Mouse (Mus musculus) lung, adult 2 months (tissue): ENCODE data around the gene Adam22. TPM values are rescaled to one million over a fixed set of nuclear protein-coding genes. Genes with fewer than 3 reads are reported as not detected.
A peak's percentile ranks its signal among the peaks of the same experiment; 100 is the strongest.

Source experiments
- DNase-seq: peaks from one replicate; pipeline ENCODE4 v3.0.0; 2022
- H3K4me1 ChIP-seq: fragments of 200-500 bp; 2 replicates; pipeline ENCODE4 v1.6.1; 2011; ENCODE audit warnings: low read length; ENCODE audit not compliant: control insufficient read depth, insufficient read depth
- H3K4me3 ChIP-seq: fragments of 200-500 bp; replicated peaks from 2 replicates; pipeline ENCODE3; 2011; ENCODE audit warnings: low read depth, mild to moderate bottlenecking, control low read depth, low read length; ENCODE audit errors: extremely low read depth
- CTCF ChIP-seq: fragments of 200-500 bp; IDR thresholded peaks from 2 replicates; pipeline ENCODE4 v1.5.1; 2011; ENCODE audit warnings: mild to moderate bottlenecking, low read length, control low read depth; ENCODE audit not compliant: insufficient read depth
- POLR2A ChIP-seq: fragments of 200-500 bp; IDR thresholded peaks from 2 replicates; pipeline ENCODE4 v1.6.1; 2011; ENCODE audit warnings: low read depth, mild to moderate bottlenecking, control low read depth, low read length, borderline replicate concordance; ENCODE audit errors: extremely low read depth
- WGBS: fragments of 180-500 bp; shearing (Covaris S2); methylation state at CpG from one replicate; pipeline ENCODE4 v1.1.7; 2018; 5-methylcytosine and 5-hydroxymethylcytosine counted together
- polyA plus RNA-seq: library from polyadenylated mRNA; depleted of rRNA; stranded (reverse); fragments of >200 nt; gene quantifications from 2 replicates; pipeline ENCODE4 v1.2.3, GENCODE M21; 2012

The Adam22 gene
- polyA plus RNA-seq, 1 experiment = 3.2 TPM

GRCm38 (mm10) chr5:8073901-8074561, 293.9 kb downstream of the Adam22 start:
- DNase-seq = no peak
- H3K4me3 ChIP-seq = no peak overlapping the region
- no peak for TF ChIP-seq CTCF
- TF ChIP-seq POLR2A = no peak
- 93% methylated on average over 9 of the region's 9 CpGs for WGBS
- no peaks in the 10 kb centered on the region for H3K4me1 ChIP-seq

- TF ChIP-seq POLR2A (no peak), CTCF (no peak)
These were observed 294.6 kb downstream of the Adam22 start for GRCm38 (mm10) chr5:8073406-8073805.

GRCm38 (mm10) chr5:8063207-8063606, 304.8 kb downstream of the Adam22 start:
- Histone ChIP-seq H3K4me1 (no peaks in the 10 kb centered on the region), H3K4me3 (no peak overlapping the region)
- no peak for DNase-seq
- WGBS = 70% methylated on average over 6 of the region's 6 CpGs
- TF ChIP-seq POLR2A (no peak), CTCF (no peak)

More at GRCm38 (mm10) chr5:8073406-8073805, 294.6 kb downstream of the Adam22 start:
- DNase-seq = no peak
- H3K4me3 ChIP-seq = no peak overlapping the region
- 91% methylated on average over 9 of the region's 9 CpGs for WGBS
- H3K4me1 ChIP-seq = no peaks in the 10 kb centered on the region

GRCm38 (mm10) chr5:8062469-8062868, 305.5 kb downstream of the Adam22 start:
- DNase-seq = no peak
- WGBS = 96% methylated on average over 2 of the region's 2 CpGs
- H3K4me1 ChIP-seq = peaks cover 3% of the 10 kb centered on the region; the same call in 1 of the 2 replicates
- TF ChIP-seq CTCF (no peak), POLR2A (no peak)
- H3K4me3 ChIP-seq = no peak overlapping the region

GRCm38 (mm10) chr5:8058056-8058455, 309.9 kb downstream of the Adam22 start:
- DNase-seq = no peak
- Histone ChIP-seq H3K4me1 (peaks cover 13% of the 10 kb centered on the region; the same call in 1 of the 2 replicates), H3K4me3 (no peak overlapping the region)
- TF ChIP-seq POLR2A (no peak), CTCF (no peak)
- WGBS = 79% methylated on average over 7 of the region's 7 CpGs

GRCm38 (mm10) chr5:8057018-8057323, 311.0 kb downstream of the Adam22 start:
- TF ChIP-seq POLR2A (no peak), CTCF (no peak)
- Histone ChIP-seq H3K4me1 (peaks cover 13% of the 10 kb centered on the region; the same call in 1 of the 2 replicates), H3K4me3 (peak overlapping the region; percentile 90)
- WGBS = 14% methylated on average over 5 of the region's 5 CpGs
- peak; percentile 43 for DNase-seq

- Histone ChIP-seq H3K4me3 (peak overlapping the region; percentile 90), H3K4me1 (peaks cover 13% of the 10 kb centered on the region; the same call in 1 of the 2 replicates)
- no peak for TF ChIP-seq CTCF
- TF ChIP-seq POLR2A = peak; percentile 88
- peak; percentile 88 for DNase-seq
- under 1% methylated on average over 58 of the region's 60 CpGs for WGBS
These were observed 311.6 kb downstream of the Adam22 start for GRCm38 (mm10) chr5:8056141-8057017.

GRCm38 (mm10) chr5:8055721-8056129, 312.2 kb downstream of the Adam22 start:
- peaks cover 13% of the 10 kb centered on the region; the same call in 1 of the 2 replicates for H3K4me1 ChIP-seq
- TF ChIP-seq POLR2A = no peak
- TF ChIP-seq CTCF = no peak
- peak overlapping the region; percentile 90 for H3K4me3 ChIP-seq
- DNase-seq = peak; percentile 30
- WGBS = 4% methylated on average over 8 of the region's 8 CpGs

- Histone ChIP-seq H3K4me1 (peaks cover 13% of the 10 kb centered on the region; the same call in 1 of the 2 replicates), H3K4me3 (no peak overlapping the region)
- no peak for DNase-seq
- 76% methylated on average over 4 of the region's 4 CpGs for WGBS
- TF ChIP-seq POLR2A (no peak), CTCF (no peak)
These were observed 314.1 kb downstream of the Adam22 start for GRCm38 (mm10) chr5:8053827-8054226.
